Mouse (Mus musculus) intestine, embryonic 14.5 days (tissue): ENCODE measurements around the gene Abhd12b. TPM values are rescaled to one million over a fixed set of nuclear protein-coding genes. Genes with fewer than 3 reads are reported as not detected.
A peak's percentile ranks its signal among the peaks of the same experiment; 100 is the strongest.

Experiments
- ATAC-seq: fragments of 200-750 bp; cut with Nextera tagmentation; replicated peaks from 2 replicates; pipeline ENCODE4 v1.8.0; 2017; ENCODE audit warnings: low read depth, moderate number of reproducible peaks, moderate TSS enrichment, moderate library complexity; ENCODE audit not compliant: low FRiP score, low TSS enrichment
- DNase-seq: peaks from one replicate; pipeline ENCODE4 v3.0.0-alpha.2; 2018; ENCODE audit warnings: low spot score
- H3K27ac ChIP-seq: fragments of 300-500 bp; sonication (generic); 2 replicates; pipeline ENCODE4 v1.5.1; 2014; ENCODE audit warnings: low read depth, mild to moderate bottlenecking, control low read depth
- H3K27me3 ChIP-seq: fragments of 300-500 bp; sonication (generic); replicated peaks from 2 replicates; pipeline ENCODE4 v1.6.1; 2014; ENCODE audit warnings: low read length, control low read depth; ENCODE audit not compliant: control insufficient read depth, insufficient read depth
- H3K36me3 ChIP-seq: fragments of 300-500 bp; sonication (generic); 2 replicates; pipeline ENCODE4 v1.6.1; 2014; ENCODE audit warnings: low read length, control low read depth; ENCODE audit not compliant: control insufficient read depth, insufficient read depth
- H3K4me1 ChIP-seq: fragments of 300-500 bp; sonication (generic); replicated peaks from 2 replicates; pipeline ENCODE4 v1.6.1; 2014; ENCODE audit warnings: low read length, control low read depth, mixed read lengths; ENCODE audit not compliant: control insufficient read depth, insufficient read depth
- H3K4me2 ChIP-seq: fragments of 300-500 bp; sonication (generic); 2 replicates; pipeline ENCODE4 v1.6.1; 2014; ENCODE audit warnings: low read length
- H3K4me3 ChIP-seq: fragments of 300-500 bp; sonication (generic); 2 replicates; pipeline ENCODE4 v1.5.1; 2014; ENCODE audit warnings: low read depth, low read length, control low read depth, mixed read lengths
- H3K9ac ChIP-seq: fragments of 300-500 bp; sonication (generic); 2 replicates; pipeline ENCODE4 v1.6.1; 2014; ENCODE audit warnings: mild to moderate bottlenecking, low read length
- H3K9me3 ChIP-seq: fragments of 300-500 bp; sonication (generic); 2 replicates; pipeline ENCODE4 v1.6.1; 2016; ENCODE audit warnings: low read length, control low read depth; ENCODE audit not compliant: control insufficient read depth
- WGBS: fragments of 180-500 bp; shearing (Covaris S2); extraction: QIAGEN DNeasy Blood & Tissue Kit; methylation state at CpG from one replicate; pipeline ENCODE4 v1.1.7; 2014; 5-methylcytosine and 5-hydroxymethylcytosine counted together
- polyA plus RNA-seq: library from polyadenylated mRNA; unstranded; fragments of >200 nt; fragmentation: Nextera tagmentation; extraction: Ambion mirVana; gene quantifications from 2 replicates; pipeline ENCODE4 v1.2.1, GENCODE M21; 2014

Gene Abhd12b
- polyA plus RNA-seq, 1 experiment from 2014 or later: 0.49 TPM

GRCm38 (mm10) chr12:70111367-70112089 is 42.4 kb upstream of the Abhd12b start:
- Histone ChIP-seq H3K9ac (peak overlapping the region; percentile 93), H3K9me3 (no peaks in the 10 kb centered on the region), H3K36me3 (no peaks in the 10 kb centered on the region), H3K4me3 (peak overlapping the region; percentile 88), H3K4me1 (peaks cover 24% of the 10 kb centered on the region), H3K27me3 (no peaks in the 10 kb centered on the region), H3K27ac (peak overlapping the region; percentile 89), H3K4me2 (peak overlapping the region; percentile 97)
- ATAC-seq (peak; percentile 90), DNase-seq (peak; percentile 87)
- WGBS: under 1% methylated on average over 101 of the region's 101 CpGs

- Histone ChIP-seq H3K36me3 (no peaks in the 10 kb centered on the region), H3K4me3 (peak overlapping the region; percentile 88), H3K27me3 (no peaks in the 10 kb centered on the region), H3K9ac (peak overlapping the region; percentile 93), H3K4me1 (peaks cover 19% of the 10 kb centered on the region), H3K4me2 (peak overlapping the region; percentile 97), H3K9me3 (no peaks in the 10 kb centered on the region), H3K27ac (peak overlapping the region; percentile 89)
- 6% methylated on average over 16 of the region's 16 CpGs for WGBS
- DNase-seq: no peak
- ATAC-seq: no peak; the same call in 1 of the 2 replicates
Measured at GRCm38 (mm10) chr12:70112090-70112383, 41.9 kb upstream of the Abhd12b start.

GRCm38 (mm10) chr12:70113351-70113750 is 40.6 kb upstream of the Abhd12b start, which contains the start of gene Nin:
Nin (minus strand) TSS chr12:70113717.
- Histone ChIP-seq H3K9me3 (no peaks in the 10 kb centered on the region), H3K27me3 (no peaks in the 10 kb centered on the region), H3K9ac (no peak within 1 kb of the TSS), H3K27ac (no peak within 1 kb of the TSS), H3K4me3 (no peak within 1 kb of the TSS), H3K4me1 (peaks cover 16% of the 10 kb centered on the region), H3K4me2 (no peak within 1 kb of the TSS), H3K36me3 (no peaks in the 10 kb centered on the region)
- DNase-seq (no peak), ATAC-seq (no peak)
- WGBS: 71% methylated on average over 11 of the region's 11 CpGs

GRCm38 (mm10) chr12:70117146-70117545 is 36.8 kb upstream of the Abhd12b start:
- Histone ChIP-seq H3K4me2 (no peak overlapping the region), H3K27ac (no peak overlapping the region), H3K27me3 (no peaks in the 10 kb centered on the region), H3K9ac (no peak overlapping the region), H3K36me3 (no peaks in the 10 kb centered on the region), H3K9me3 (no peaks in the 10 kb centered on the region), H3K4me1 (0 out of 2 replicates have a peak, but pooled peaks cover 4% of the 10 kb centered on the region), H3K4me3 (no peak overlapping the region)
- ATAC-seq (no peak), DNase-seq (no peak)
- WGBS: 85% methylated on average over 10 of the region's 10 CpGs

- Histone ChIP-seq H3K27me3 (no peaks in the 10 kb centered on the region), H3K27ac (no peak overlapping the region), H3K4me3 (no peak overlapping the region), H3K4me2 (no peak overlapping the region), H3K9ac (no peak overlapping the region), H3K4me1 (no peaks in the 10 kb centered on the region), H3K36me3 (no peaks in the 10 kb centered on the region), H3K9me3 (no peaks in the 10 kb centered on the region)
- no peak for DNase-seq
- 91% methylated on average over 10 of the region's 10 CpGs for WGBS
- ATAC-seq: no peak
Measured at GRCm38 (mm10) chr12:70118721-70119345, 35.1 kb upstream of the Abhd12b start.

- H3K27me3 ChIP-seq: no peaks in the 10 kb centered on the region
- ATAC-seq: no peak
- no peaks in the 10 kb centered on the region for H3K9me3 ChIP-seq
- H3K27ac ChIP-seq: no peak overlapping the region
- H3K9ac ChIP-seq: no peak overlapping the region
- WGBS: 64% methylated on average over 2 of the region's 2 CpGs
- H3K4me2 ChIP-seq: no peak overlapping the region
- H3K4me1 ChIP-seq: no peaks in the 10 kb centered on the region
- DNase-seq: no peak
- H3K36me3 ChIP-seq: no peaks in the 10 kb centered on the region
- no peak overlapping the region for H3K4me3 ChIP-seq
Measured at GRCm38 (mm10) chr12:70119552-70119951, 34.4 kb upstream of the Abhd12b start.

GRCm38 (mm10) chr12:70126626-70127025 is 27.3 kb upstream of the Abhd12b start:
- Histone ChIP-seq H3K27ac (no peak overlapping the region), H3K4me2 (no peak overlapping the region), H3K27me3 (no peaks in the 10 kb centered on the region), H3K4me3 (no peak overlapping the region), H3K9me3 (no peaks in the 10 kb centered on the region), H3K4me1 (peaks cover 4% of the 10 kb centered on the region; the same call in 1 of the 2 replicates), H3K9ac (no peak overlapping the region), H3K36me3 (no peaks in the 10 kb centered on the region)
- DNase-seq (no peak), ATAC-seq (no peak)
- WGBS: 89% methylated on average over 4 of the region's 4 CpGs

GRCm38 (mm10) chr12:70129105-70129504 is 24.8 kb upstream of the Abhd12b start:
- ATAC-seq (no peak), DNase-seq (no peak)
- 48% methylated on average over 5 of the region's 5 CpGs for WGBS
- Histone ChIP-seq H3K4me2 (no peak overlapping the region), H3K27ac (no peak overlapping the region), H3K9me3 (no peaks in the 10 kb centered on the region), H3K36me3 (no peaks in the 10 kb centered on the region), H3K9ac (no peak overlapping the region), H3K27me3 (no peaks in the 10 kb centered on the region), H3K4me1 (peaks cover 4% of the 10 kb centered on the region; the same call in 1 of the 2 replicates), H3K4me3 (no peak overlapping the region)
